Mouse (Mus musculus) embryonic facial prominence, embryonic 12.5 days (tissue): ENCODE measurements around the gene Nav2. TPM values are rescaled to one million over a fixed set of nuclear protein-coding genes. Genes with fewer than 3 reads are reported as not detected.
A peak's percentile ranks its signal among the peaks of the same experiment; 100 is the strongest.

ENCODE experiments used
- ATAC-seq: fragments of 200-750 bp; cut with Nextera tagmentation; 2 replicates; pipeline ENCODE4 v1.8.0; 2017; ENCODE audit not compliant: insufficient number of reproducible peaks, insufficient read depth, low FRiP score, low TSS enrichment
- H3K27ac ChIP-seq: fragments of 300-500 bp; sonication (generic); 2 replicates; pipeline ENCODE4 v1.5.1; 2016; ENCODE audit warnings: mild to moderate bottlenecking
- H3K27me3 ChIP-seq: fragments of 300-500 bp; sonication (generic); 2 replicates; pipeline ENCODE4 v1.6.1; 2016; ENCODE audit warnings: mild to moderate bottlenecking, moderate library complexity
- H3K36me3 ChIP-seq: fragments of 300-500 bp; sonication (generic); 2 replicates; pipeline ENCODE4 v1.6.1; 2016; ENCODE audit warnings: mild to moderate bottlenecking
- H3K4me1 ChIP-seq: fragments of 300-500 bp; sonication (generic); 2 replicates; pipeline ENCODE4 v1.6.1; 2016
- H3K4me2 ChIP-seq: fragments of 300-500 bp; sonication (generic); replicated peaks from 2 replicates; pipeline ENCODE4 v1.6.1; 2016; ENCODE audit warnings: mild to moderate bottlenecking, moderate library complexity
- H3K4me3 ChIP-seq: fragments of 300-500 bp; sonication (generic); 2 replicates; pipeline ENCODE4 v1.5.1; 2016; ENCODE audit warnings: mild to moderate bottlenecking
- H3K9ac ChIP-seq: fragments of 300-500 bp; sonication (generic); 2 replicates; pipeline ENCODE4 v1.6.1; 2016; ENCODE audit warnings: mild to moderate bottlenecking, moderate library complexity
- H3K9me3 ChIP-seq: fragments of 300-500 bp; sonication (generic); 2 replicates; pipeline ENCODE4 v1.6.1; 2016; ENCODE audit warnings: mild to moderate bottlenecking, moderate library complexity
- WGBS: fragments of 180-500 bp; shearing (Covaris S2); methylation state at CpG from one replicate; pipeline ENCODE4 v1.1.7; 2016; 5-methylcytosine and 5-hydroxymethylcytosine counted together
- polyA plus RNA-seq: library from polyadenylated mRNA; unstranded; fragments of >200 nt; fragmentation: Nextera tagmentation; extraction: Ambion mirVana; gene quantifications from 2 replicates; pipeline ENCODE4 v1.2.1, GENCODE M21; 2016

Gene Nav2
- polyA plus RNA-seq, 1 experiment from 2014 or later, result 14.2 TPM

DNA sequence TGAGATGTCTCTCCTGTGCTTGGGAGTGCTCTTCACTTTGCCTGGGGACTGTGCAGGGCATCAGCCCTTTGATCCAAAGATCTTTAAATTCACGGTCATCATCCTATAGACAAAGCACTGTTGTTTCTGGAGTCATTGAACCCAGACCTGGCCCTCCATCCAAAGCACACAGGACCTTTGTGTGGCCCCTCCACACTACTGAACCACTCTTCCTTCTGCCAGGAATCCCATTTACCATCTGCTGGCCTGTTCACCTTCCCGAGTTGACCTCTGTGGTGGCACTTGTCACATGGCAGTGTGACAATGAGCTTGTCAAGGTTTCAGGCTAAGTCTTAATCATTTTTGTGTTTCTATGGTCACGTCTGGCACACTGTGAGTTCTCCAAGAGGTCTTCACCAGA lies 73.3 kb downstream of the Nav2 start:
- H3K9me3 ChIP-seq, result no peaks in the 10 kb centered on the region
- no peak overlapping the region for H3K4me2 ChIP-seq
- 45% methylated on average over 3 of the region's 3 CpGs for WGBS
- H3K27ac ChIP-seq, result no peak overlapping the region
- ATAC-seq, result no peak
- H3K4me1 ChIP-seq, result 0 out of 2 replicates have a peak, but pooled peaks cover 4% of the 10 kb centered on the region
- no peak overlapping the region for H3K9ac ChIP-seq
- H3K4me3 ChIP-seq, result no peak overlapping the region
- 0 out of 2 replicates have a peak, but pooled peaks cover 3% of the 10 kb centered on the region for H3K27me3 ChIP-seq
- no peaks in the 10 kb centered on the region for H3K36me3 ChIP-seq

DNA sequence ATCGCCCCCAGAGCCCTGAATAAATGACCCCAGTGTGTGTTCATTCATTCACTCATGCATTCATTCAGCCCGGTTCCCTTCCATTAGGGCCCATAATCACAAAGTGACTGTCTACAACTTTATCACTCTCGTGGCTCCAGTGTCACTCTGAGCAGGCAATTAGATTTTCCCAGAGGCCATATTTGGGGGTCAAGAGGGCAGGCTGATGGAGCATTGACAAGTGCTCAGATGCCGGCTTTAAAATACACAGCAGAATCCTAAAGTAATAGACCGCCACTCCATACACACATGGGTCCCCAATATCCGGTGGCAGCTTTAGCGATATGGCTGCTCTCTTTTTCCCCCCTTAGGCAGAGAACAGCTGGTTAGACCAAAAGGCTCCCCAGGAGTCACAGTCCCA lies 74.1 kb downstream of the Nav2 start:
- 58% methylated on average over 7 of the region's 7 CpGs for WGBS
- H3K27ac ChIP-seq, result no peak overlapping the region
- no peak for ATAC-seq

DNA sequence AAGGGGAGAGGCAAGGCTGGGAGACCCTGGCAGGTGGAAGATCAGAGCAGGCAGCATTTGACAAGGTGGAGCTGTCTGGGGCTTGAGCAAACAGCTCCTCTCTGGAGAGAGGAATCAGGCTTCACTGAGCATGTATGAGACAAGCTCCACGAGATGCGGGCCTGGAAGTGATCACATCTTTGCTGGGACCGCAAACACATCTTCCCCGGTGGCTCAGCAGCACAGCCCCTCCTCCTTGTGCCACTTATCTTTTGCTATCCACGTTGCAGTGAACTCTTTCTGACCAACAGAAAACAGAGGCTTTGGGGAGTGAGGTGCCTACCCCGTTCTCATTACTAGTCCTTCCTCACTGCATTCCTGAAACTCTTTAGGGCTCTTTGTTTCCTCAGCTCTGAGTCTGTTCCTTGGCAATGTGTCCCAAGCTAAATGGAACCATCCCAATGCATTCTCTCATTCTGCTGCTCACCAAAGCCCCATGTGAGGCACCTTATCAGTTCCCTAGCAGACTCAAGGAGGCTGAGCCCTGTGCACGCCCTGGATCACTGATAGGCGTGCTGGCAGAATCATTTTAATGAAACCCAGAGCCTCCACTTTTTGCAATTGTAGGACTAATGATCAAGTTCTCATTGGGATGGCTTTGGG lies 83.5 kb downstream of the Nav2 start:
- Histone ChIP-seq H3K4me1 (peaks cover 8% of the 10 kb centered on the region; the same call in 1 of the 2 replicates), H3K36me3 (no peaks in the 10 kb centered on the region), H3K4me2 (no peak overlapping the region), H3K9me3 (no peaks in the 10 kb centered on the region), H3K4me3 (no peak overlapping the region), H3K27ac (no peak overlapping the region), H3K27me3 (peaks cover 3% of the 10 kb centered on the region), H3K9ac (no peak overlapping the region)
- ATAC-seq, result no peak
- WGBS, result 50% methylated on average over 8 of the region's 8 CpGs

More for the DNA sequence above, 74.1 kb downstream of the Nav2 start:
- H3K9me3 ChIP-seq, result no peaks in the 10 kb centered on the region
- H3K4me3 ChIP-seq, result no peak overlapping the region
- H3K4me2 ChIP-seq, result no peak overlapping the region
- 0 out of 2 replicates have a peak, but pooled peaks cover 3% of the 10 kb centered on the region for H3K27me3 ChIP-seq
- H3K9ac ChIP-seq, result no peak overlapping the region
- H3K36me3 ChIP-seq, result no peaks in the 10 kb centered on the region
- H3K4me1 ChIP-seq, result 0 out of 2 replicates have a peak, but pooled peaks cover 4% of the 10 kb centered on the region

DNA sequence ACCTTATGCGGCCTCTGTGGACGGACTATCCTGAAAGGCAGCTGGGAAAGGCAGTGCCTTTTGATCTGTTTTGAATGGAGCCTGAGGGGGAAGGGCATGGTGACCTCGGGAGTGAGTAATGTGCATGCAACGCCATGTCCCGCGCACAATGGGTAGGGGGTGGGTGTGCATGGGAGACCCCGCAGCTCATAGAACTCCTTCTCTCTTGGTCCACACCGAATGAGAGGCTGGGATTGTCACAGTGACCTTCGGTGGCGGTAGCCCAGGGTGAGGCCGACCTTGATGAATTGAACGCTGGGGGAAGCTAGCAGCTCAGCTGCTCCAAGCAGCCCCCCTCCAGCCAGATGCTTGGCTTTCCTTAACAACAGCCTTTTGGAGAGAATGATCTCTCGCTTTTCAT lies 86.7 kb downstream of the Nav2 start:
- Histone ChIP-seq H3K36me3 (no peaks in the 10 kb centered on the region), H3K9me3 (no peaks in the 10 kb centered on the region), H3K27me3 (peaks cover 3% of the 10 kb centered on the region), H3K4me1 (peaks cover 11% of the 10 kb centered on the region; the same call in 1 of the 2 replicates), H3K9ac (no peak overlapping the region), H3K4me3 (no peak overlapping the region), H3K4me2 (no peak overlapping the region), H3K27ac (no peak overlapping the region)
- 17% methylated on average over 13 of the region's 13 CpGs for WGBS
- no peak; the same call in 1 of the 2 replicates for ATAC-seq

DNA sequence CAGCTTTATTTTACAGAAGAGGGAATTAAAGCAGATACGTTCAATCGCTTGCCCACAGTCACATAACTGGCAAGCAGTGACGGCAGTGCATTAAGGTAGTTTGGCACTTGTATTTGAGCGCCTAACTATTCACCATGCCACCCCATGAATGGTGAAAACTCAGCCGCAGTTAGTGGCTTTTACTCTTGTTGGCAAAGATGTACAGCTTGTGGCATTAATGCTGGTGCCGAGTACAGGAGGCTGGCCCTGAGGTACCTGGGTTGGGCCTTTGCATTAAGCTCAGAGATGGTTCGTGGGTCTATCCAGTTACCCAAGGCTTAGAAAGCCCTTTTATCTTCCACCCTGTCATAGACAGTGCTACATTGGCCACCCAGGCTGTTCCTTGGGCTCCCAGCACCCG lies 87.2 kb downstream of the Nav2 start:
- Histone ChIP-seq H3K4me1 (peaks cover 11% of the 10 kb centered on the region; the same call in 1 of the 2 replicates), H3K4me2 (no peak overlapping the region), H3K4me3 (no peak overlapping the region), H3K27ac (no peak overlapping the region), H3K36me3 (no peaks in the 10 kb centered on the region), H3K9ac (no peak overlapping the region), H3K27me3 (peaks cover 3% of the 10 kb centered on the region), H3K9me3 (no peaks in the 10 kb centered on the region)
- 69% methylated on average over 8 of the region's 8 CpGs for WGBS
- ATAC-seq, result no peak

DNA sequence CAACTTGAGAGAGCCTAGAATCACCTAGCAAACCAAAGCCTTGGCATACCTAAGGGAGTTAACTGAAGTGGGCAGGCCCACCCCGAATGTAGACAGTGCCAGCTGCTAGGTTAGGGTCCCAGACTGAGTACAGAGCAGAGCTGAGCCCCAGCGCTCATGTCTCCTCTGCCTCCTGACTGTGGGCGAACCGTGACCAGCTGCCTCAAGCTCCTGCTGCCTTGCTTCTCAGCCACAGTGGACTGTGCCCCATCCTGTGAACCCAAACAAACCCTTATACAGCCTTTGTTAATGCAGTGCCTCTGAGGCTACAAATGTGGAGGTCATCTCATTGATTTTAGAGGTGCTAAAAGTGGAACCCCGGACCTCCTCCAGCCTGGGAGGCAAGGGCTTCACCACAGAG lies 88.3 kb downstream of the Nav2 start:
- no peak for ATAC-seq
- WGBS, result 67% methylated on average over 5 of the region's 5 CpGs
- H3K9ac ChIP-seq, result no peak overlapping the region
- H3K27ac ChIP-seq, result no peak overlapping the region
- H3K4me3 ChIP-seq, result no peak overlapping the region
- H3K9me3 ChIP-seq, result no peaks in the 10 kb centered on the region
- H3K4me2 ChIP-seq, result no peak overlapping the region
- H3K4me1 ChIP-seq, result peaks cover 11% of the 10 kb centered on the region; the same call in 1 of the 2 replicates
- peaks cover 3% of the 10 kb centered on the region for H3K27me3 ChIP-seq
- no peaks in the 10 kb centered on the region for H3K36me3 ChIP-seq

DNA sequence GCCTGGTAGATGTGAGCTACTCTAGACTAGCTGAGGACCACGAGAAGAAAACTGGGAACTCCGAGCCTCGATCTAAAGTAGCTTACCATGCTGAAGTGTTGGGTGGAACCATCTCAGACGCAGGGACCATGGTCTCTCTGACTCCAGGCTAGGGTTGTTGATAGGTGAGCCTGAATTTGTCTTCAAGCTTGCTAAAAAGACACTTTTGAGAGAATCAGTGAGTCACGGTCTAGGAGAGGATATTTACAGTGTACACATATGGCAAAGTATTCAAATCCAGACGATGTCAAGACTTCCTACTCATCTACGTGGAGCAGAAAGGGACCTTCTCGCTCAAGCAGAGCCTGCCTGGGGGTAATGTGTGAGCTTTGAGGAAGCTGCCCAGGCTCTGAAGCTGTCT lies 89.6 kb downstream of the Nav2 start:
- Histone ChIP-seq H3K9ac (no peak overlapping the region), H3K9me3 (no peaks in the 10 kb centered on the region), H3K4me1 (peaks cover 11% of the 10 kb centered on the region; the same call in 1 of the 2 replicates), H3K27ac (no peak overlapping the region), H3K4me2 (no peak overlapping the region), H3K27me3 (peaks cover 3% of the 10 kb centered on the region), H3K4me3 (no peak overlapping the region), H3K36me3 (no peaks in the 10 kb centered on the region)
- ATAC-seq, result no peak
- WGBS, result 84% methylated on average over 8 of the region's 8 CpGs

DNA sequence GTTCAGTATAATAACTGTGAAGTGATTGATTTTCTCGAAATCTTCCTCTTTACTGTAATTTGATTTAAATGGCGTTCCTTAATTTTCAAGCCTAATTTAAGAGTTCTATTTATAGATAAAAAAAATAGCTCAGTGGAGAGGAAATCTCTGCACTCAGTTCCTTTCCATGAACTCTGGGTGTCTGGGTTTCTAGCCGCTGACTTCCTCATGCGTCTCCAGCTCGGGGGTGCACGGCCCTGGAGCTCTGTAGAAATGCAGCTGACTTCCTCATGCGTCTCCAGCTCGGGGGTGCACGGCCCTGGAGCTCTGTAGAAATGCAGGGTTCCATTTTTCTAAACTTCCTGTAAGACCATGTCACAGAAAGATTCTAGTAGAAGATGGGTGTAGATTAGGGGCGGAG lies 90.1 kb downstream of the Nav2 start:
- Histone ChIP-seq H3K27ac (no peak overlapping the region), H3K27me3 (peaks cover 3% of the 10 kb centered on the region), H3K4me1 (peaks cover 11% of the 10 kb centered on the region; the same call in 1 of the 2 replicates), H3K36me3 (no peaks in the 10 kb centered on the region), H3K4me2 (no peak overlapping the region), H3K4me3 (no peak overlapping the region), H3K9me3 (no peaks in the 10 kb centered on the region), H3K9ac (no peak overlapping the region)
- no peak for ATAC-seq
- 68% methylated on average over 10 of the region's 10 CpGs for whole genome bisulfite sequencing

DNA sequence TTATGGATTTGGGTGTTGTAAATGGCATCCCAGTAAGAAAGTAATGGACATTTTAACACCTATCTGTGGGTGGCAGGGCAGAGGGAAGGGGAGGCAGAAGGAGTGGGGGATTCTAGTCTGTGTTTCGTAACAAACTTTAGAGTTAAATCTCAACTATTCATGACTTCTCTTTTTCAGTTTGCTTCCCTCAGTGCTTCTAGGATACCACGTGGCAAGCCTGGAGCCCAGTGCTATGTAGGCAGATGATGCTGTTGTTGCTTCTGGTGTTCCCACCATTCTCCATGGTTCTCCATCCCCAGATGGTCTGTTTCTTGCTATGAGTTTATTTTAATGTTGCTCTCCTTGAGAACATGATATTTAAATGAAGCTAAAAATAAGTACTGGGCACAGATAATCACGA lies 92.3 kb downstream of the Nav2 start:
- H3K9ac ChIP-seq, result no peak overlapping the region
- no peak overlapping the region for H3K4me3 ChIP-seq
- no peak for ATAC-seq
- no peak overlapping the region for H3K27ac ChIP-seq
- 0 out of 2 replicates have a peak, but pooled peaks cover 4% of the 10 kb centered on the region for H3K4me1 ChIP-seq
- WGBS, result 80% methylated on average over 3 of the region's 3 CpGs
- peaks cover under 1% of the 10 kb centered on the region; the same call in 1 of the 2 replicates for H3K27me3 ChIP-seq
- H3K36me3 ChIP-seq, result no peaks in the 10 kb centered on the region
- no peak overlapping the region for H3K4me2 ChIP-seq
- H3K9me3 ChIP-seq, result no peaks in the 10 kb centered on the region

DNA sequence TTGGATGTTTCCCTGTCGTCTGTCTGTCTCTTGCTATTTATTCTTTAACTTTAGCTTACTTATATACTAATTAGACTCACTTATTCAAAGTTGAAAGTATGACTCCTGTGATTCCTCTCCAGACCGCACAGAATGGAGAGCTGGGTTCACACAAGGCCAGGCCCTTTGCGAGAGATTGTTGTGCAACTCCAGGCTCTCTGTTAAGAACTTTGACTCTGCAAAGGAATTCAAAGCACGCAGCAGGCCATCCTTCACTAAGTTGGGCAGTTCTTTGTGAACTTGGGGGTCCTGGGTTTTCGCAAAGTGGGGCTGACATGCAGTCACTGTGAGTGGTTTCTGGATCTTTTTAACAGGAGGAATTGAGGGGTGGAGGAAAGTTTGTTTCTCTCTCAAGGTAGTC lies 95.9 kb downstream of the Nav2 start:
- H3K27me3 ChIP-seq, result no peaks in the 10 kb centered on the region
- 64% methylated on average over 5 of the region's 5 CpGs for WGBS

DNA sequence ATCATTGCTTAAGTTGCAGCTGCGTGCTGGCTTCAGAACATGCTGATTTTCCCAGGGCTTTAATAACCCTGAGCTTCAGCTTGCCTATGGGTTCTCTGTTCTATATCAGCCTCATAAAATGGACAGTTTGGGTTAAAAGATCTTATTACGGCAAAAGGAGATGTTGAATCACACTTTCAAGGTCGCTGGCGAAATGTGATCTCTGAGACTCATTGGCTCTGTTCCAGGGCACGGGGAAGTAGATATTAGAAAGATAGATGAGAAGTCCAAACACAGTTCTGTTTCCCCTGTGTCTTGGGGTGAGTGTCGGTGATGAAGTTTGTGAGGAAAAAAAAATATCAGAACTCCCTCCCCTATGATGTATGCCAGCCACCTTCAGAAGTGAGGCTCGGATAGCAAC lies 98.4 kb downstream of the Nav2 start:
- Histone ChIP-seq H3K4me2 (no peak overlapping the region), H3K36me3 (no peaks in the 10 kb centered on the region), H3K9me3 (no peaks in the 10 kb centered on the region), H3K4me3 (no peak overlapping the region), H3K27me3 (no peaks in the 10 kb centered on the region), H3K9ac (no peak overlapping the region), H3K4me1 (peaks cover 11% of the 10 kb centered on the region), H3K27ac (0 out of 2 replicates have a peak overlapping the region, but pooled peaks have one; percentile 65)
- WGBS, result 39% methylated on average over 7 of the region's 7 CpGs
- no peak for ATAC-seq

More for the DNA sequence above, 95.9 kb downstream of the Nav2 start:
- ATAC-seq, result no peak
- H3K9ac ChIP-seq, result no peak overlapping the region
- H3K36me3 ChIP-seq, result no peaks in the 10 kb centered on the region
- no peak overlapping the region for H3K27ac ChIP-seq
- no peak overlapping the region for H3K4me2 ChIP-seq
- H3K9me3 ChIP-seq, result no peaks in the 10 kb centered on the region
- H3K4me3 ChIP-seq, result no peak overlapping the region
- H3K4me1 ChIP-seq, result peaks cover 11% of the 10 kb centered on the region

DNA sequence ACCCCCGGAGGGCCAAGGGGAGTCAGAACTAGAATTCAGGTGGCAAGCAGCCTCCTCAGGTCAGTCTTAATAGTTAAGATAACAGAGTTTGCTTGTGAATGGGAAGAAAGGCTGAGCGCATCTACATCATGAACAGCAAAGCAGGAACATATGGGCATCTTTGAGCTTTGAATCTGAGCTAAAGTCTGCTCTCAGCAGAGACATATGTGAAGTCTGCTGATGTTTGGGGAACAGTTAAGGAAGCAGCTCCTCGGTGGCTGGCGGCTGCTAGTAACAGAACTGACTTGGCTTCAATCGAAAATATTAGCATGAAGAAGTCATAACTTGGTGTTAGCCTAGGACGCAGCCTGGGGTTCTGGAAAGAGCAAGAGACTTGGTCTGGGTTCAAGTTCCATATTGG lies 102.2 kb downstream of the Nav2 start:
- Histone ChIP-seq H3K27me3 (no peaks in the 10 kb centered on the region), H3K9me3 (no peaks in the 10 kb centered on the region), H3K4me2 (no peak overlapping the region), H3K4me1 (peaks cover 11% of the 10 kb centered on the region), H3K9ac (no peak overlapping the region), H3K27ac (no peak overlapping the region), H3K36me3 (no peaks in the 10 kb centered on the region), H3K4me3 (no peak overlapping the region)
- no peak for ATAC-seq
- 95% methylated on average over 6 of the region's 6 CpGs for WGBS
